Mouse (Mus musculus): ENCODE measurements around the gene Zc3h12a.

DNA sequence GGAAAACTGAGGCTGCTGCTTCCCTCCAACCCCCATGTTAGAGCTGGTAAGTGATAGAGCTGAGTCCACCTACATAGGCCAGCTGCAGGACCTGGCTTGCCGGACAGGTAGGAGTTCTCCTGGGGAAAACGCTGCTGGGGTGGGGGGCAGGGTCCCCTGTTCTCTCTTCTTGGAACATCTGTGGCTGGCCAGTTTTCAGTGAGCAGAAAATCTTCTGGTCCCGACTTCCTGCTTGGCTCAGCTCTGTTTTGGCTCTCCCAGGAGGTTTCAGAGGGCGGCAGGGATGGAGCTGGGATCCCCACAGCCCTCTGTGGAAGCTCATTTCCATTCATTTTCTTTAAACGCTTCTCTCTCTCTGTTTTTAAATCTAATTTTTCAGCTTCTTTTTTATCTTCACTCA, 21.8 kb upstream of the Zc3h12a start:
- TF ChIP-seq CTCF (IDR thresholded peaks at IDR 0.05; ENCODE audit: low read depth), result no peak
- TF ChIP-seq EP300 (IDR thresholded peaks at IDR 0.05; ENCODE audit: low read depth), result no peak

Measured in heart, postnatal 0 days (tissue).